Mouse (Mus musculus) kidney, postnatal 0 days (tissue): ENCODE data around the gene Wdr3. TPM values are rescaled to one million over a fixed set of nuclear protein-coding genes. Genes with fewer than 3 reads are reported as not detected.

ENCODE experiments used
- ATAC-seq: fragments of 200-750 bp; cut with Nextera tagmentation; replicated peaks from 2 replicates; pipeline ENCODE4 v1.8.0; 2017; ENCODE audit warnings: low read depth, moderate number of reproducible peaks, moderate TSS enrichment, moderate library complexity; ENCODE audit not compliant: low FRiP score
- DNase-seq: peaks from one replicate; pipeline ENCODE4 v3.0.0-alpha.2; 2016; ENCODE audit warnings: low spot score
- H3K27ac ChIP-seq: fragments of 300-500 bp; sonication (generic); 2 replicates; pipeline ENCODE4 v1.5.1; 2014; ENCODE audit warnings: mild to moderate bottlenecking
- H3K27me3 ChIP-seq: fragments of 300-500 bp; sonication (generic); 2 replicates; pipeline ENCODE4 v1.6.1; 2014; ENCODE audit warnings: low read length, mixed read lengths; ENCODE audit not compliant: insufficient read depth
- H3K36me3 ChIP-seq: fragments of 300-500 bp; sonication (generic); 2 replicates; pipeline ENCODE4 v1.6.1; 2014; ENCODE audit warnings: low read length, mixed read lengths; ENCODE audit not compliant: insufficient read depth
- H3K4me1 ChIP-seq: fragments of 300-500 bp; sonication (generic); replicated peaks from 2 replicates; pipeline ENCODE4 v1.6.1; 2014; ENCODE audit warnings: antibody characterized with exemption, low read length, mixed read lengths; ENCODE audit not compliant: insufficient read depth
- H3K4me2 ChIP-seq: fragments of 300-500 bp; sonication (generic); 2 replicates; pipeline ENCODE4 v1.6.1; 2014; ENCODE audit warnings: mild to moderate bottlenecking, low read length, moderate library complexity, mixed read lengths
- H3K4me3 ChIP-seq: fragments of 300-500 bp; sonication (generic); replicated peaks from 2 replicates; pipeline ENCODE4 v1.5.1; 2014; ENCODE audit warnings: low read depth, low read length
- H3K9ac ChIP-seq: fragments of 300-500 bp; sonication (generic); 2 replicates; pipeline ENCODE4 v1.6.1; 2014; ENCODE audit warnings: low read depth, low read length
- H3K9me3 ChIP-seq: fragments of 300-500 bp; sonication (generic); replicated peaks from 2 replicates; pipeline ENCODE4 v1.6.1; 2016; ENCODE audit warnings: low read length, inconsistent platforms, mixed read lengths
- CTCF ChIP-seq: IDR thresholded peaks from 2 replicates; pipeline ENCODE4 v1.5.1; 2016; ENCODE audit warnings: antibody characterized with exemption, low read depth, mild to moderate bottlenecking, moderate library complexity
- WGBS: fragments of 180-500 bp; shearing (Covaris S2); extraction: QIAGEN DNeasy Blood & Tissue Kit; methylation state at CpG from one replicate; pipeline ENCODE4 v1.1.7; 2014; 5-methylcytosine and 5-hydroxymethylcytosine counted together
- polyA plus RNA-seq: library from polyadenylated mRNA; unstranded; fragments of >200 nt; fragmentation: Nextera tagmentation; extraction: Ambion mirVana; gene quantifications from 2 replicates; pipeline ENCODE4 v1.2.1, GENCODE M21; 2015

Gene Wdr3
- polyA plus RNA-seq, 1 experiment from 2014 or later, result 30.2 TPM

DNA sequence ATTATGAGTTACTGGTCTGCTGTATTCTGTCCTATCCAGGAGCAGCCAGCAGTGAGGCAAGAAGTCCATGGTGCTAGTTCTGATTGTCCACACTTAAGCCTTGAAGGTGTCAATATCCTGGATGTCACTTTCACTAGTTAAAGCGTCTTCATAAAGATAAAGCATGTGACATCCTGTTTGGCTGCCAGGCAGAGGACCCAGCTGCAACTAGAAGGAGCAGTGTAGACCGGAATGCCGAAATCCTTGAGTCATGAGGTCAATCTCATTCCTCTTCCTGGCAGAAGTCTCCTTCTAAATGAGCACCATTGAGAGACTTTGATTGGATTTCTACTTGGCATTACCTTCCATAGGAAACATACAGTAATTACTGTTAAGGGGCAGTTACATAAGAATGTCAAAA lies 18.3 kb upstream of the Wdr3 start:
- no peak for TF ChIP-seq CTCF
- WGBS, result 62% methylated on average over 3 of the region's 3 CpGs

DNA sequence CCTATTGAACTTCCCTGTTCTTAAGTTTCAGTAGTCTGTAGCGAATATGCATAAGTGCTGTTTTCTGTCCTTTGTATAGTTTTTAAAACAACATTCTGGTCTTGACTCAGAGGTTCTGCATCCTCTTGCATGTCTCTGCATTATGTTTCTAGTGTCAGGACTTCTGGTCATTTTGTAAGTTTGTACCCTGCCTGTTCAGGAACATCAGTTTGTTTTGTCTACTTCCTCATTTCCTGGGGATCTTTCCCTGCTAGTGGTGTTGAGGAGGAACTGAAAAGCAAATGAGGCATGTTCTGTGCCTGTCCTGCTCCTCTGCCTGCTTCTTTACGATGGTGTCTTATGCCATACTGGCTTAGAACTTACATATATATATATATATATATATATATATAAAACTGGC lies 13.8 kb upstream of the Wdr3 start:
- 89% methylated on average over 2 of the region's 2 CpGs for WGBS
- H3K4me1 ChIP-seq, result no peaks in the 10 kb centered on the region
- no peak for TF ChIP-seq CTCF
- H3K4me3 ChIP-seq, result no peak overlapping the region
- H3K9ac ChIP-seq, result no peak overlapping the region
- ATAC-seq, result no peak
- H3K4me2 ChIP-seq, result no peak overlapping the region
- H3K27me3 ChIP-seq, result no peaks in the 10 kb centered on the region
- H3K9me3 ChIP-seq, result no peaks in the 10 kb centered on the region
- DNase-seq, result no peak
- no peak overlapping the region for H3K27ac ChIP-seq
- H3K36me3 ChIP-seq, result peaks cover 44% of the 10 kb centered on the region

More for the DNA sequence above, 18.3 kb upstream of the Wdr3 start:
- Histone ChIP-seq H3K9ac (no peak overlapping the region), H3K36me3 (peaks cover 31% of the 10 kb centered on the region), H3K27me3 (no peaks in the 10 kb centered on the region), H3K9me3 (no peaks in the 10 kb centered on the region), H3K4me2 (no peak overlapping the region), H3K4me1 (no peaks in the 10 kb centered on the region), H3K27ac (no peak overlapping the region), H3K4me3 (no peak overlapping the region)
- DNase-seq, result no peak
- no peak for ATAC-seq

DNA sequence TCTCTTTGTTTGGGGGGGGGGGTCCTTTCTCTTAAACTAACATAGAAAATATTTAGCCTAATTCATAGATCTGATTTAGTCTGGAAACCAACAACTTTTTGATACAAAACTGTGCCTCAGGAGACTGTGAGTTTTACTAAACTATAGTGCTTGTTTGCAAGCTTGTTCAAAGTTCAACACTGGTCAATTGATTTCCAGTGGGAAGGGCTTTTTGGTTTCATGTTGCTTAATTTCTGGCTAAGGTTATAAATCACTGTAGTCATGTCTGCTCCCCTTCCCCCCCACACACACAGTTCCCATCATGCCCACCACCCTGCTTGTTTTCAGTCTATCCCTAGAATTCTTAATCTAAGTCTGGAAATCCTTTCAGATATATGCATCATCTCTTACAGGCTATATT lies 2.8 kb upstream of the Wdr3 start:
- ATAC-seq, result no peak
- Histone ChIP-seq H3K36me3 (no peaks in the 10 kb centered on the region), H3K27ac (no peak overlapping the region), H3K27me3 (no peaks in the 10 kb centered on the region), H3K4me2 (no peak overlapping the region), H3K4me3 (no peak overlapping the region), H3K4me1 (0 out of 2 replicates have a peak, but pooled peaks cover 6% of the 10 kb centered on the region), H3K9ac (no peak overlapping the region), H3K9me3 (no peaks in the 10 kb centered on the region)
- TF ChIP-seq CTCF, result no peak
- DNase-seq, result no peak

DNA sequence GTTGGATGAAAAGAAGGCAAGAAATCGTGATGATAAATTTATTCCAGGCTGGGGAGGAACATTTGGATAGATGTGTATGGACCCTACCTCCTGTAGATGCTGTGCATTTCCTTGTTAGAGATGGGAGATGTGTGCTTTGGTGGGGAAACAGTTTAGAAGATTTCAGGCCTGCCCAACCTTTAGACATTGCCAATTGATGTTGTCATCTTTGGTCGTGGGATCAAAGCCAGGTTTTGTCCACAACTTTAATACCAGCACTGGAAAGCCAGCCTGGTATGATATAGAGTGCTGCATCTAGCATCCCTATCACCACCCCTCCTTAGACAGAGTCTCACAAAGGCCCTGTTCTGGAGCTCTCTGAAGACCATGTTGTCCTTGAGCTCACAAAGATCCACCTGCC lies 1.3 kb upstream of the Wdr3 start:
- no peak overlapping the region for H3K4me2 ChIP-seq
- H3K4me3 ChIP-seq, result no peak overlapping the region
- ATAC-seq (no peak), DNase-seq (no peak)
- H3K9me3 ChIP-seq, result no peaks in the 10 kb centered on the region
- H3K27me3 ChIP-seq, result no peaks in the 10 kb centered on the region
- no peak overlapping the region for H3K9ac ChIP-seq
- H3K4me1 ChIP-seq, result 0 out of 2 replicates have a peak, but pooled peaks cover 6% of the 10 kb centered on the region
- no peak for TF ChIP-seq CTCF
- WGBS, result 84% methylated on average over 2 of the region's 2 CpGs
- peaks cover 10% of the 10 kb centered on the region for H3K36me3 ChIP-seq
- no peak overlapping the region for H3K27ac ChIP-seq

DNA sequence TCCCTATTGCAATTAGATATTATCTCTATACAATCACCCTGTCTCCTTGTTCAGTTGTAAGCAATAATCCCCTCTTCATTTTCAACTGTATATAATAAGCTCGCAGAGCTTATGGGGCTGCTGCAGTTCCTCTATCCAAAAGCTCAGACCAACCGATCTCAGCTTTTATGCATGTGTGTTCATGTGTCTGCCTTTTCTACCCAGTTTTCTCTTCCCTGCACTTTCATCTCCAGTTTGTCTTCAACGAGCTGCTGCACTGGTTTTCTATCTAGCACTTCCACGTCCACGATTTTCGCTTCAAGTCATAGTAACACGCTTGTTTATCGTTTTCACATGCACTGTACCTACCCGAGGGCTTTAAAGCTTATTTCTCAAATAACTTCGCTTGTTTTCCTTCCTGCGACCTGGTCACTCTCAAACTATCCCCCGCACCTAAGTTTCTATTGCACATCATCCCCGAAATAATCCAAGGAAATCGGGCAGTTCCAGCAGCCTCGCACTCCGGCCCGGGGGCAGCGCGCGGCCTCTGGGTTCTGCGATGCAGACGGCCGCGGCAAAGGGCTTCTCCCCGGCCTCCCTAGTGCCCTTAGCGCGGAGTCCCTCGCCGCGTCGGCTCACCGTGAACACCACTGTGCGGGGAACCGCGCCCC lies 417 bp downstream of the Wdr3 start:
- H3K4me2 ChIP-seq, result peak overlapping the region; percentile 78
- no peaks in the 10 kb centered on the region for H3K27me3 ChIP-seq
- WGBS, result 2% methylated on average over 35 of the region's 35 CpGs
- TF ChIP-seq CTCF, result no peak
- peak overlapping the region; percentile 25; the same call in 1 of the 2 replicates for H3K27ac ChIP-seq
- H3K4me3 ChIP-seq, result peak overlapping the region; percentile 80
- peak overlapping the region; percentile 77 for H3K9ac ChIP-seq
- DNase-seq, result peak; percentile 14
- H3K9me3 ChIP-seq, result no peaks in the 10 kb centered on the region
- peaks cover 21% of the 10 kb centered on the region for H3K36me3 ChIP-seq
- 0 out of 2 replicates have a peak, but pooled peaks cover 6% of the 10 kb centered on the region for H3K4me1 ChIP-seq
- peak; percentile 50 for ATAC-seq

DNA sequence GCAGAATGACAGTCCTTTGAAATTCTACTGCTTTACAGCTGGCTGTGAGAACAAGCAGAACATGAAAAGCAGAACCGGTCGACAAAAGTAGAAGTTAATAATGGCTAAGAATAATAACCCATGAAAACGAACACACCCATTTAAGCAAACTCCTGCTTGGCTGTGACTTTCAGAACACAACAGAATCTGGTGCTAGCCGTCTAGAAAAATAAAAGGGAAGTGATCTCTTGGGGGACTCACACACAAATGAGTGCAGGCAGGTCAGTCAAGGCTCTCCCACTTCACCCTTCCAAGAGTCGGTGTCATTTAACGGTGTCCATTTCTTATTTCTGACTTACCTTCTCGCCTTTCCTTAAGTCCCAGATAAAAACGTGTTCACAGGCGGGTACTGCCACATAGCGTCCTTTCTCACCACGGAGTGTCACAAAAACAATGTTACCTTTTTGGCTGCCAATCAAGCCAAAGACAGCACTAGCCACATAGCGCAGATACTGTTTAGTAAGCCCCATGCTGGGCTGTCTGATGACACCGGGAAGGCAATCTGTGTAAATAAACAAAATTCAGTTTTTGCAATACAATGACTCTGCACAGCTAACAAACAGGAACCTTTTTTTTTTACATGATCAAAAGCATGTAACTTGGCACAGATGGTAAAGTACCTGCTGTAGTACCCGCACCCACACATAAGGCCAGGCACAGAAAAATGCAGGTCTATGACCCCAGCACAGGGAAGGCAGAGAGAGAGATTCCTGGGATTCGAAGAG lies 1.3 kb downstream of the Wdr3 start:
- WGBS, result 78% methylated on average over 15 of the region's 15 CpGs
- no peak overlapping the region for H3K9ac ChIP-seq

More for the DNA sequence above, 1.3 kb downstream of the Wdr3 start:
- Histone ChIP-seq H3K4me1 (0 out of 2 replicates have a peak, but pooled peaks cover 6% of the 10 kb centered on the region), H3K27ac (no peak overlapping the region), H3K4me2 (peak overlapping the region; percentile 78), H3K27me3 (no peaks in the 10 kb centered on the region), H3K4me3 (no peak overlapping the region), H3K36me3 (peaks cover 24% of the 10 kb centered on the region), H3K9me3 (no peaks in the 10 kb centered on the region)
- ATAC-seq, result no peak
- no peak for TF ChIP-seq CTCF
- no peak for DNase-seq
